Mouse (Mus musculus) liver, postnatal 0 days (tissue): ENCODE measurements at regions not wholly inside any gene's neighbourhood (a gene's known extent, or its start where the extent isn't known, plus 50 kb on each side); places are given as distances from the start of the nearest gene placed in this dataset.
"Not testable (repeated sequence)": the region's sequence is repeated elsewhere in the genome, so short reads cannot be mapped to it uniquely, and the experiment has no call there.

Experiments
- ATAC-seq: fragments of 200-750 bp; cut with Nextera tagmentation; 2 replicates; pipeline ENCODE4 v1.8.0; 2017; ENCODE audit warnings: mild to moderate bottlenecking, moderate library complexity
- DNase-seq: peaks from one replicate; pipeline ENCODE4 v3.0.0-alpha.2; 2016
- H3K27ac ChIP-seq: fragments of 300-500 bp; sonication (generic); 2 replicates; pipeline ENCODE4 v1.5.1; 2014; ENCODE audit warnings: antibody characterized with exemption, moderate library complexity, mild to moderate bottlenecking, low read depth
- H3K27me3 ChIP-seq: fragments of 300-500 bp; sonication (generic); 2 replicates; pipeline ENCODE4 v1.6.1; 2014; ENCODE audit warnings: low read length, control low read depth, mixed read lengths; ENCODE audit not compliant: insufficient read depth
- H3K36me3 ChIP-seq: fragments of 300-500 bp; sonication (generic); replicated peaks from 2 replicates; pipeline ENCODE4 v1.6.1; 2014; ENCODE audit warnings: mild to moderate bottlenecking, control low read depth, low read length, moderate library complexity, mixed read lengths; ENCODE audit not compliant: insufficient read depth
- H3K4me1 ChIP-seq: fragments of 300-500 bp; sonication (generic); 2 replicates; pipeline ENCODE4 v1.6.1; 2014; ENCODE audit warnings: antibody characterized with exemption, mild to moderate bottlenecking, control low read depth; ENCODE audit not compliant: insufficient read depth
- H3K4me2 ChIP-seq: fragments of 300-500 bp; sonication (generic); 2 replicates; pipeline ENCODE4 v1.6.1; 2014; ENCODE audit warnings: low read depth, mild to moderate bottlenecking, low read length, moderate library complexity, mixed read lengths
- H3K4me3 ChIP-seq: fragments of 300-500 bp; sonication (generic); 2 replicates; pipeline ENCODE4 v1.5.1; 2014; ENCODE audit warnings: low read depth, low read length
- H3K9ac ChIP-seq: fragments of 300-500 bp; sonication (generic); replicated peaks from 2 replicates; pipeline ENCODE4 v1.6.1; 2014; ENCODE audit warnings: mild to moderate bottlenecking, moderate library complexity
- H3K9me3 ChIP-seq: fragments of 300-500 bp; sonication (generic); 2 replicates; pipeline ENCODE4 v1.6.1; 2016; ENCODE audit warnings: mild to moderate bottlenecking, control low read depth, low read length, mixed read lengths
- CTCF ChIP-seq: sonication (generic); IDR thresholded peaks from 2 replicates; pipeline ENCODE4 v1.5.1; 2016; ENCODE audit warnings: antibody characterized with exemption, low read depth
- EP300 ChIP-seq: IDR thresholded peaks from 2 replicates; pipeline ENCODE4 v1.6.1; 2016; ENCODE audit warnings: antibody characterized with exemption, low read depth, mild to moderate bottlenecking
- WGBS: fragments of 180-500 bp; shearing (Covaris S2); extraction: QIAGEN DNeasy Blood & Tissue Kit; methylation state at CpG from one replicate; pipeline ENCODE4 v1.1.7; 2014; ENCODE audit not compliant: insufficient replicate concordance; 5-methylcytosine and 5-hydroxymethylcytosine counted together

DNA sequence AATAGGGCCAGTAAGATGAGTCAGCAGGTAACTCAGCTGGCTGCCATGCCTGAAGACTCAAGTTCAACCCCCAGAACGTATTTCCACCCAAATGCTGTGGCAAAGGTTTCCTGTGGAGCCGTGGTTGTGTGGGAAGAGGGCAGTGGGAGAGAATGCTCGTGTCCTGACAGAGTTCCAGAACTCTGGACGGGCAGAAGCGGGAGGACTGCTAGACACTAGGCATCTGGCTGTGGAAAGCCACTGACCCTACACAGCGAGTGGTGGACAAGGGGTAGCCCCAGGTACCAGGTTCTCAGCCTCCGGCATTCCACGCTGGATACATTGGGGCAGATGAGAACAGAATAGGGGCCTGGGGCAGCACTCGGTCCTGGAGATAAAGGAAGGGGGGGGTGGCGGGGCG, 69.6 kb upstream of the Acsl3 start:
- Histone ChIP-seq H3K4me2 (no peak overlapping the region), H3K4me3 (no peak overlapping the region), H3K27me3 (no peaks in the 10 kb centered on the region), H3K27ac (no peak overlapping the region), H3K36me3 (no peaks in the 10 kb centered on the region), H3K9ac (no peak overlapping the region), H3K9me3 (no peaks in the 10 kb centered on the region), H3K4me1 (no peaks in the 10 kb centered on the region)
- no peak for DNase-seq
- 73% methylated on average over 11 of the region's 11 CpGs for WGBS
- ATAC-seq: no peak
- TF ChIP-seq CTCF (no peak), EP300 (no peak)

DNA sequence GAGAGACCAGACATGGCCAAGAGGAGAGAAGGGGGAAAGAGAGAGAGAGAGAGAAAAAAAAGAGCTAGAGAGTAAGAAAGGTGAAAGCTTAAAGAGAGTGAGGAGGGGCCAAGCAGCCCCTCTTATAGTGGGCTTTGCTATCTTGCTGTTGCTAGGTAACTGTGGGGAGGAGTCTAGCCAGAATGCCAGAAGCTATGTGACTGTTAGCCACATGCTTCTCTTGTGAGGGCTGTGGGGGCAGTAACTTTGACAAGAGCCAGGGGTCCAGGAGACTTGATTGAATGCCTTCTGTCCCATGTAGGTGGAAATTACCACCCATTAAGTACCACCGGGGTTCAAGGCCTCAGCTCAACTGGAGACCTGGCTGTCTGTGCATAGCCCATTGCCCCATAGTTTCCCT, 69.0 kb upstream of the Acsl3 start:
- not testable (repeated sequence) for H3K9me3 ChIP-seq, H3K4me3 ChIP-seq, H3K9ac ChIP-seq, H3K4me1 ChIP-seq, H3K27me3 ChIP-seq, H3K27ac ChIP-seq, H3K4me2 ChIP-seq, ATAC-seq, DNase-seq, H3K36me3 ChIP-seq
- WGBS: 71% methylated on average over 1 of the region's 1 CpGs

DNA sequence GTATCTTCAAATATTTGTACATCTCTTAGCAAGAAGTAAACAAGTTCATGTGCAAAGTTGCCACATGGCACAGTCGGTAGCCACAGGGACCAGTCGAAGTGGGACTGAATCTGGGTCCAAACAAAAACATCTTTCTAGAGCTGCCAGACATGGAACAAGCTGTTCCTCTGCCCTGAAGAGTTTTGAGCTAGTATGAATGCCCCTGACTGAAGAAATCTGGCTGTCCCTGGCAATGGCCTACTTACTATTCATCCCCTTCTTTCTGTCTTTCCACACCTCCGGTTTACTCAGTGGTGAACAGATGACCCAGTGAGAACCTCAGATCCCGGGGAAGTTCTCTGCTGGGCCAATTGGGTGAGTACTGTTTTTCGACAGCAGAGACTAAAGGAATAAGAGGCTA, 67.1 kb upstream of the Acsl3 start:
- no peaks in the 10 kb centered on the region for H3K27me3 ChIP-seq
- no peaks in the 10 kb centered on the region for H3K36me3 ChIP-seq
- no peaks in the 10 kb centered on the region for H3K9me3 ChIP-seq
- H3K4me1 ChIP-seq: no peaks in the 10 kb centered on the region
- no peak overlapping the region for H3K4me3 ChIP-seq
- no peak for DNase-seq
- WGBS: 69% methylated on average over 5 of the region's 5 CpGs
- H3K9ac ChIP-seq: no peak overlapping the region
- H3K27ac ChIP-seq: no peak overlapping the region
- no peak overlapping the region for H3K4me2 ChIP-seq
- TF ChIP-seq CTCF (no peak), EP300 (no peak)
- no peak for ATAC-seq

DNA sequence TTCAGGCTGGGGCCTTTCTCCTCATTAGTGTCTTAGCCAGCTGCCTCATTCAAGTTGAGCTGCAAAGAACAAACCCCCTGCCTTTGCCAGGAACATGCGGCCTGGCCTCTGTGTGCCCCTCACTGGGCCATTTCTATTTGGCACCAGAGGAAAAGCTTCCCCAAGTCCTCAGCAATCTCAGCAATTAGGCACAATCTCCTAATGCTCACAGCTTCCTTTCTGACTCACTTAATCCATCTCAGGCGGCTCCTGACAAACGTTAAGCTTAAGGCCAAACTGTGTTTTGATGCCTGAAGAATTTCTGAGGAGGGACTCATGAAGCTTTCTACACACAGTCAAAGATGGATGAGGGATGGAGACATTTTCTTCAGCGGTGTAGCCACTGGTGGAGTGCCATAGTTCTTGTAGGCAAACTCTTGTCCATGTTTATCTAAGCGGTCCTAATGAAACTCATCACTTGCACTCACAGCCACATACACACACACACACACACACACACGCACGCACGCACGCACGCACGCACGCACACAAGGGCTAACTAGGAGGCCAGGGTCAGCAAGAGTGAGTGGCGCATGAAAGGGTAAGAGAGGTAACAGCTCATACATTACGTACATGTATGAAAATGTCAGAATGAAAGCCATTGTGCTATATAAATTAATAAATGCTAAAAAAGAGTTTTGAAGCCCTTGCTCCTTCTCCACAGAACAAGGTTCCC, 63.5 kb upstream of the Acsl3 start:
- no peak overlapping the region for H3K4me2 ChIP-seq
- no peak overlapping the region for H3K4me3 ChIP-seq
- H3K9me3 ChIP-seq: no peaks in the 10 kb centered on the region
- H3K36me3 ChIP-seq: no peaks in the 10 kb centered on the region
- no peak overlapping the region for H3K27ac ChIP-seq
- TF ChIP-seq CTCF: no peak
- no peaks in the 10 kb centered on the region for H3K4me1 ChIP-seq
- no peak for ATAC-seq
- no peak for DNase-seq
- H3K9ac ChIP-seq: no peak overlapping the region
- WGBS: 79% methylated on average over 14 of the region's 14 CpGs
- H3K27me3 ChIP-seq: no peaks in the 10 kb centered on the region

DNA sequence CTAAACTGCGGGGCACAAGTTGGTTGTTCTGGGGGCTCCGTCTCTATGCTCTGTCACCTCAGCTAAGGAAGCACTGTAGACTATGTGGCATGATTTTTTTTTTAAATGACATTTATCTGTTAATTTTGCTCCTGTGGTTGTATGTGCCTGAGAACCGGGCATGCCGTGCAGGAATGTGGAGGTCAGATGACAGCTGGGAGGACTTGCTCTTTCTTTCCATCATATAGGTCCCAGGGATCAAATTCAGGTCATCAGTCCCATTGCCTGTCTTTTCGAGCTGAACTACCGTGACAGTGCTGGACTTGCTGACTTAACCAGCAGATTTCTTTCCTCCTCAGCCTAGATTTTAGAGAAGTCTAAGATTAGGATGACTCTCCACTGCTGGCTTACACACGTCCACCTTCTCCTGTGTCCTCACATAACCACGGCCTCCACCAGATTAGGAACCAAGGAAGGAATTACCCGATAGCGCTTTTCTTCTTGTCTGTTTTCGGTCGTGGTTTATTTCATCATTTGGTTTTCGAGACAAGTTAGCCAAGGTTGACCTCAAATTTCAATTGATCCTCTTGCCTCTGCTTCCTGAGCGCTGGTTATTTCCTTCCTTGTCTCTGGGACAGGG, 62.0 kb upstream of the Acsl3 start:
- Histone ChIP-seq H3K4me1 (no peaks in the 10 kb centered on the region), H3K27ac (no peak overlapping the region), H3K9me3 (no peaks in the 10 kb centered on the region), H3K9ac (no peak overlapping the region), H3K36me3 (no peaks in the 10 kb centered on the region), H3K27me3 (no peaks in the 10 kb centered on the region), H3K4me2 (no peak overlapping the region), H3K4me3 (no peak overlapping the region)
- ATAC-seq: no peak
- no peak for DNase-seq
- 61% methylated on average over 14 of the region's 14 CpGs for WGBS
- no peak for TF ChIP-seq CTCF
- no peak for TF ChIP-seq EP300

DNA sequence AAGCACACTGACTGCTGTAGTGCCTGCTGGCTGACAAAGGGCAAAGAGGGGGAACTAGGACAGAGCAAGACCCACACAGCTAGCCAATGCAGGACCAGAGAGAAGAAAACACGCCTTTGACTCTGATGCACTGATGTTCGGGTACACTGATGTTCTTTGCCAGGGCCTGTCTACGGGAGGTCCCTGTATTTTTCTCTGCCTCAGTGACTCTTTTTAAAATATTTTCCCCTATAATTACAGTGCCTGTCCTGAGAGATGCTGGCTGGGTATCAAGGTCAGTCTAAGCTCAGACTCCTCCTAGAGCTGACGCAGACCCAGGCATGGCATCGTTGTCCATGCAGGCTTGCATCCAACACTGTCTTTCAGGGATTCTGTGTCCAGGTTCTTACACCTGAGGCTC, 59.1 kb upstream of the Acsl3 start:
- ATAC-seq: no peak
- Histone ChIP-seq H3K27me3 (no peaks in the 10 kb centered on the region), H3K4me3 (no peak overlapping the region), H3K27ac (no peak overlapping the region), H3K4me2 (no peak overlapping the region), H3K4me1 (no peaks in the 10 kb centered on the region), H3K36me3 (no peaks in the 10 kb centered on the region), H3K9ac (no peak overlapping the region), H3K9me3 (no peaks in the 10 kb centered on the region)
- no peak for DNase-seq
- TF ChIP-seq EP300 (no peak), CTCF (no peak)
- WGBS: 84% methylated on average over 5 of the region's 5 CpGs

DNA sequence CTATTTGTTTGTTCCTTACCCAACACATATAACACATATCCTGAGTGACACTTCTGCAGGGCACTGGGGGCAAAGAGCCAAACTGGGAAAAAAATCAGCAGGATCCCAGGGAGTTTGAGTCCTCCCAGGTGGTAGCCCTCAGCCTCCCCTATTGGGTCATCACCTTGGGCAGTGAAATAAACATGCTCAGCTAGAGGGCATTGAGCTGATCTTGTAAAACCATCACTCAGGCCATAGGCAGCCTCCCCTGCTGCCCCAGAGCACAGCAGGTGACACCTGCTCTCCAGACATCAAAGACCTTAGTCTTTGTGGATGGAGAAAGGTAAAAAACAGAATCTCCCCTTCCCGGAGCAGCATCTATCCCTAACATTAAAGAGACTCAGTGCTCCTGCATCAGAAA, 57.0 kb upstream of the Acsl3 start:
- DNase-seq: no peak
- H3K9me3 ChIP-seq: no peaks in the 10 kb centered on the region
- TF ChIP-seq CTCF: no peak
- TF ChIP-seq EP300: no peak

More for the DNA sequence above, 57.0 kb upstream of the Acsl3 start:
- Histone ChIP-seq H3K27ac (no peak overlapping the region), H3K27me3 (no peaks in the 10 kb centered on the region), H3K4me2 (no peak overlapping the region), H3K36me3 (no peaks in the 10 kb centered on the region), H3K4me1 (no peaks in the 10 kb centered on the region), H3K4me3 (no peak overlapping the region), H3K9ac (no peak overlapping the region)
- WGBS: 30% methylated on average over 1 of the region's 1 CpGs
- ATAC-seq: no peak
